Mouse (Mus musculus) heart, embryonic 13.5 days (tissue): ENCODE results near the gene Fance. TPM values are rescaled to one million over a fixed set of nuclear protein-coding genes. Genes with fewer than 3 reads are reported as not detected.

ENCODE experiments used
- ATAC-seq: fragments of 200-750 bp; cut with Nextera tagmentation; 2 replicates; pipeline ENCODE4 v1.8.0; 2017; ENCODE audit warnings: moderate TSS enrichment; ENCODE audit not compliant: insufficient number of reproducible peaks, low FRiP score, low TSS enrichment; ENCODE audit errors: extremely low read depth
- H3K27ac ChIP-seq: fragments of 300-500 bp; sonication (generic); replicated peaks from 2 replicates; pipeline ENCODE4 v1.5.1; 2015; ENCODE audit warnings: moderate library complexity, mild to moderate bottlenecking, inconsistent platforms
- H3K27me3 ChIP-seq: fragments of 300-500 bp; sonication (generic); replicated peaks from 2 replicates; pipeline ENCODE4 v1.6.1; 2015; ENCODE audit warnings: mild to moderate bottlenecking, inconsistent platforms
- H3K36me3 ChIP-seq: fragments of 300-500 bp; sonication (generic); 2 replicates; pipeline ENCODE4 v1.6.1; 2015; ENCODE audit warnings: mild to moderate bottlenecking, inconsistent platforms
- H3K4me1 ChIP-seq: fragments of 300-500 bp; sonication (generic); 2 replicates; pipeline ENCODE4 v1.6.1; 2015; ENCODE audit warnings: inconsistent platforms
- H3K4me2 ChIP-seq: fragments of 300-500 bp; sonication (generic); 2 replicates; pipeline ENCODE4 v1.6.1; 2015; ENCODE audit warnings: inconsistent platforms, mild to moderate bottlenecking, moderate library complexity
- H3K4me3 ChIP-seq: fragments of 300-500 bp; sonication (generic); 2 replicates; pipeline ENCODE4 v1.5.1; 2015; ENCODE audit warnings: moderate library complexity, mild to moderate bottlenecking, inconsistent platforms
- H3K9ac ChIP-seq: fragments of 300-500 bp; sonication (generic); 2 replicates; pipeline ENCODE4 v1.6.1; 2015; ENCODE audit warnings: inconsistent platforms, mild to moderate bottlenecking, moderate library complexity
- H3K9me3 ChIP-seq: fragments of 300-500 bp; sonication (generic); 2 replicates; pipeline ENCODE4 v1.6.1; 2016; ENCODE audit warnings: inconsistent platforms
- WGBS: fragments of 180-500 bp; shearing (Covaris S2); methylation state at CpG from one replicate; pipeline ENCODE4 v1.1.7; 2015; ENCODE audit warnings: mixed read lengths; 5-methylcytosine and 5-hydroxymethylcytosine counted together
- polyA plus RNA-seq: library from polyadenylated mRNA; unstranded; fragments of >200 nt; fragmentation: Nextera tagmentation; extraction: Ambion mirVana; gene quantifications from 2 replicates; pipeline ENCODE4 v1.2.1, GENCODE M21; 2015

The Fance gene
- polyA plus RNA-seq, 1 experiment from 2014 or later, result 19.3 TPM

GRCm38 (mm10) chr17:28279780-28280422 is 33.4 kb upstream of the Fance start:
- peaks cover 28% of the 10 kb centered on the region for H3K4me1 ChIP-seq
- no peaks in the 10 kb centered on the region for H3K9me3 ChIP-seq
- H3K27me3 ChIP-seq, result no peaks in the 10 kb centered on the region
- no peaks in the 10 kb centered on the region for H3K36me3 ChIP-seq
- WGBS, result 48% methylated on average over 15 of the region's 15 CpGs
- ATAC-seq, result 0 out of 2 replicates have a peak, but pooled peaks have one; percentile 11
- H3K4me3 ChIP-seq, result no peak overlapping the region
- peak overlapping the region; percentile 60 for H3K9ac ChIP-seq
- H3K27ac ChIP-seq, result peak overlapping the region; percentile 33; the same call in 1 of the 2 replicates
- H3K4me2 ChIP-seq, result no peak overlapping the region

DNA sequence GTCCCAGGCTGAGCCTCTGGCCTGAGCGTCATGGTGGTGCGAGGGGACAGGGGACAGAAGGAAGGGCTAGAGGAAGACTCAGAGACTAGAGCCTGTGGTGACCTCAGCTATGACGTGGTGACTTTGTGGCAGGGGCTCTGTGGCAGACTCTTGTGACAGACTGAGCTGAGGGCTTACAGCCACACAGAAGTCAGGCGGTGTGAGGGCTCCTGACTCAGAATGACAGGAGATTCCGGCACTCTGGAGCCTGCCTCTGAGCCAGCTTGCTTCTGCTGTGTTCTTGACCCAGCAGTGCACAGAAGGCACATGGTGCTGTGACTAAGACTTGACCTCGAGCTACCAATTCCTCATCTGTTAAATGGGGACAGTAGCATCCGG is 32.9 kb upstream of the Fance start:
- H3K4me2 ChIP-seq, result no peak overlapping the region
- H3K36me3 ChIP-seq, result no peaks in the 10 kb centered on the region
- peak overlapping the region; percentile 60; the same call in 1 of the 2 replicates for H3K9ac ChIP-seq
- WGBS, result 58% methylated on average over 7 of the region's 7 CpGs
- H3K4me3 ChIP-seq, result no peak overlapping the region
- H3K27ac ChIP-seq, result peak overlapping the region; percentile 33; the same call in 1 of the 2 replicates
- no peaks in the 10 kb centered on the region for H3K27me3 ChIP-seq
- H3K9me3 ChIP-seq, result no peaks in the 10 kb centered on the region
- no peak for ATAC-seq
- peaks cover 30% of the 10 kb centered on the region for H3K4me1 ChIP-seq

GRCm38 (mm10) chr17:28280831-28281377 is 32.4 kb upstream of the Fance start:
- Histone ChIP-seq H3K9me3 (no peaks in the 10 kb centered on the region), H3K9ac (peak overlapping the region; percentile 1; the same call in 1 of the 2 replicates), H3K27ac (0 out of 2 replicates have a peak overlapping the region, but pooled peaks have one; percentile 33), H3K36me3 (no peaks in the 10 kb centered on the region), H3K4me1 (peaks cover 35% of the 10 kb centered on the region), H3K4me2 (no peak overlapping the region), H3K27me3 (no peaks in the 10 kb centered on the region), H3K4me3 (no peak overlapping the region)
- WGBS, result 45% methylated on average over 5 of the region's 5 CpGs
- no peak for ATAC-seq

DNA sequence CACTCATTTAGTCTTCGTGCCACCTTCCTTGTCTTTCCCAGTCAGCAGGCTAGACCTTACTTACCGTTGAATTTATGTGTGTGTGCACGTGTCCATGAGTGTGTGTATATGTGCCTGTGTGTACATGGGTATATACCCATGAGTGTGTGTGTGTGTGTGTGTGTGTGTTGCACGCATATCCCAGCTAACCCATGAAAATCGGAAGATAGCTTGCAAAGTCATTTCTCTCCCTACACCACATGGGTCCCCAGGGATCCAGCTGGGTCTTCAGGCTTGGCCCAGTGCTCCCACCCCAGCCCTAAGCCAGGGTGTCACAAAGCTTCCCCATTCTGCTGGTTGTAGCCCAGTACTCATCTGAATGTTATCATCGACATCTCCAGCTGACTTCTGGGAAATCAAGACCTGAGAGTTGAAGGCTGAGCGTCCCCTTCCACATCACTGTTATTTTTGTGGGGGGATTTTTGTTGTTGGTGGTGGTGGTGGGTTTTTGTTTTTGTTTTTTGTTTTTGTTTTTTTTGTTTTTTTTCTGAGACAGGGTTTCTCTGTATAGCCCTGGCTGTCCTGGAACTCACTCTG is 31.4 kb upstream of the Fance start:
- H3K27me3 ChIP-seq, result no peaks in the 10 kb centered on the region
- peaks cover 39% of the 10 kb centered on the region for H3K4me1 ChIP-seq
- H3K4me3 ChIP-seq, result no peak overlapping the region
- H3K9ac ChIP-seq, result no peak overlapping the region
- WGBS, result 86% methylated on average over 7 of the region's 7 CpGs
- no peaks in the 10 kb centered on the region for H3K9me3 ChIP-seq
- no peak overlapping the region for H3K4me2 ChIP-seq
- H3K36me3 ChIP-seq, result no peaks in the 10 kb centered on the region
- H3K27ac ChIP-seq, result no peak overlapping the region
- ATAC-seq, result no peak

DNA sequence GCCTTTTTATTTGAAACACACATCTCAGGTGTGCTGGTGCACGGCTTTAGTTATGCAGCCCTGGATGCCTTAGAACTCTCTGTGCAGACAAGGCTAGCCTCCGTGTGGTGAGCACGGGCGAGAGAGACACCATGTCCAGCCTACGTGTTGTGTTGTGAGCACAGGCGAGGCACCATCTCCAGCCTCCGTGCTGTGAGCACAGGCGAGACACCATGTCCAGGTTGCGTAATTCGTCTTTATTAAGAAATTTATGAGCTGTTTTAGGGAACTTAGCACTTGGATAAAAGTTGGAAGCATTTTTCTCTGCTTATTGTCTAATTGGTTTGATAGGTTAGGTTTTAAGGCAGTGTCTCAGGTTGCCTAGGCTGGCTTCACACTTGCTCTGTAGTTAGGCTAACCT is 30.1 kb upstream of the Fance start:
- Histone ChIP-seq H3K36me3 (no peaks in the 10 kb centered on the region), H3K4me3 (no peak overlapping the region), H3K27ac (no peak overlapping the region), H3K9ac (no peak overlapping the region), H3K4me2 (no peak overlapping the region), H3K27me3 (no peaks in the 10 kb centered on the region), H3K9me3 (no peaks in the 10 kb centered on the region), H3K4me1 (peaks cover 52% of the 10 kb centered on the region)
- ATAC-seq, result no peak
- 86% methylated on average over 10 of the region's 10 CpGs for WGBS

DNA sequence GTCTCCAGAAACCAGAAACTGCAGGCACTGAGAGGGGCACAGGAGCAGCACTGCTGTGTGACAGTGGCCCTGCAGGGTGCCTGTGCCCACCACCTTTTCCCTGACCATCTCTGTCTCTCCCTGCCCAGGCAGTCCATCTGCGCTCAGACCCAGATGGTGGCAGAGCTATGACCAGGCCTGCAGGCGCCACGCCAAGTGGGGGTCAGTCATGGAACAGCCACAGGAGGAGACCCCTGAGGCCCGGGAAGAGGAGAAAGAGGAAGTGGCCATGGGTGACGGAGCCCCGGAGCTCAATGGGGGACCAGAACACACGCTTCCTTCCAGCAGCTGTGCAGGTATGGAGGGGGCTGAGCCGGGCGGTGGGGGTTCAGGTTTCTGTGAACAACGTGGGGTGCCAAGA is 27.2 kb upstream of the Fance start:
- Histone ChIP-seq H3K9me3 (no peaks in the 10 kb centered on the region), H3K36me3 (no peaks in the 10 kb centered on the region), H3K27ac (no peak overlapping the region), H3K4me3 (no peak overlapping the region), H3K9ac (no peak overlapping the region), H3K4me2 (no peak overlapping the region), H3K27me3 (no peaks in the 10 kb centered on the region), H3K4me1 (peaks cover 40% of the 10 kb centered on the region)
- WGBS, result 77% methylated on average over 10 of the region's 10 CpGs
- no peak for ATAC-seq

- Histone ChIP-seq H3K9ac (no peak overlapping the region), H3K27ac (no peak overlapping the region), H3K4me1 (peaks cover 36% of the 10 kb centered on the region), H3K4me3 (no peak overlapping the region), H3K36me3 (peaks cover 3% of the 10 kb centered on the region; the same call in 1 of the 2 replicates), H3K4me2 (no peak overlapping the region), H3K9me3 (no peaks in the 10 kb centered on the region), H3K27me3 (no peaks in the 10 kb centered on the region)
- 44% methylated on average over 5 of the region's 5 CpGs for WGBS
- ATAC-seq, result no peak
These were observed 26.4 kb upstream of the Fance start for GRCm38 (mm10) chr17:28286964-28287363.

GRCm38 (mm10) chr17:28287578-28287977 is 25.7 kb upstream of the Fance start:
- H3K27me3 ChIP-seq, result no peaks in the 10 kb centered on the region
- no peak overlapping the region for H3K9ac ChIP-seq
- peaks cover 36% of the 10 kb centered on the region for H3K4me1 ChIP-seq
- 0 out of 2 replicates have a peak overlapping the region, but pooled peaks have one; percentile 28 for H3K27ac ChIP-seq
- H3K4me2 ChIP-seq, result no peak overlapping the region
- 26% methylated on average over 8 of the region's 8 CpGs for WGBS
- no peaks in the 10 kb centered on the region for H3K9me3 ChIP-seq
- H3K36me3 ChIP-seq, result peaks cover 9% of the 10 kb centered on the region
- ATAC-seq, result peak; percentile 9; the same call in 1 of the 2 replicates
- H3K4me3 ChIP-seq, result no peak overlapping the region

GRCm38 (mm10) chr17:28287980-28288379 is 25.3 kb upstream of the Fance start:
- no peaks in the 10 kb centered on the region for H3K9me3 ChIP-seq
- H3K4me1 ChIP-seq, result peaks cover 36% of the 10 kb centered on the region
- no peak overlapping the region for H3K27ac ChIP-seq
- H3K36me3 ChIP-seq, result peaks cover 10% of the 10 kb centered on the region
- no peak overlapping the region for H3K4me3 ChIP-seq
- ATAC-seq, result no peak
- H3K9ac ChIP-seq, result no peak overlapping the region
- H3K27me3 ChIP-seq, result no peaks in the 10 kb centered on the region
- WGBS, result 49% methylated on average over 5 of the region's 5 CpGs
- no peak overlapping the region for H3K4me2 ChIP-seq

GRCm38 (mm10) chr17:28290262-28290661 is 23.1 kb upstream of the Fance start:
- Histone ChIP-seq H3K4me2 (no peak overlapping the region), H3K4me3 (no peak overlapping the region), H3K9ac (0 out of 2 replicates have a peak overlapping the region, but pooled peaks have one; percentile 37), H3K9me3 (no peaks in the 10 kb centered on the region), H3K27ac (no peak overlapping the region), H3K36me3 (peaks cover 11% of the 10 kb centered on the region), H3K4me1 (peaks cover 35% of the 10 kb centered on the region), H3K27me3 (no peaks in the 10 kb centered on the region)
- 59% methylated on average over 3 of the region's 3 CpGs for WGBS
- no peak for ATAC-seq

GRCm38 (mm10) chr17:28290671-28291070 is 22.6 kb upstream of the Fance start:
- H3K4me1 ChIP-seq, result peaks cover 31% of the 10 kb centered on the region
- H3K9ac ChIP-seq, result 0 out of 2 replicates have a peak overlapping the region, but pooled peaks have one; percentile 37
- H3K4me3 ChIP-seq, result no peak overlapping the region
- no peak for ATAC-seq
- whole genome bisulfite sequencing, result 67% methylated on average over 11 of the region's 11 CpGs
- H3K27me3 ChIP-seq, result no peaks in the 10 kb centered on the region
- H3K9me3 ChIP-seq, result no peaks in the 10 kb centered on the region
- H3K36me3 ChIP-seq, result peaks cover 14% of the 10 kb centered on the region
- H3K27ac ChIP-seq, result no peak overlapping the region
- H3K4me2 ChIP-seq, result no peak overlapping the region
